Mouse (Mus musculus) heart, adult 11 months (tissue): ENCODE results near the gene Ogg1.
A peak's percentile ranks its signal among the peaks of the same experiment; 100 is the strongest.
"Not testable (repeated sequence)": the region's sequence is repeated elsewhere in the genome, so short reads cannot be mapped to it uniquely, and the experiment has no call there.

ENCODE experiments used
- DNase-seq: peaks from one replicate; pipeline ENCODE4 v3.0.0; 2022

Ogg1 gene

DNA sequence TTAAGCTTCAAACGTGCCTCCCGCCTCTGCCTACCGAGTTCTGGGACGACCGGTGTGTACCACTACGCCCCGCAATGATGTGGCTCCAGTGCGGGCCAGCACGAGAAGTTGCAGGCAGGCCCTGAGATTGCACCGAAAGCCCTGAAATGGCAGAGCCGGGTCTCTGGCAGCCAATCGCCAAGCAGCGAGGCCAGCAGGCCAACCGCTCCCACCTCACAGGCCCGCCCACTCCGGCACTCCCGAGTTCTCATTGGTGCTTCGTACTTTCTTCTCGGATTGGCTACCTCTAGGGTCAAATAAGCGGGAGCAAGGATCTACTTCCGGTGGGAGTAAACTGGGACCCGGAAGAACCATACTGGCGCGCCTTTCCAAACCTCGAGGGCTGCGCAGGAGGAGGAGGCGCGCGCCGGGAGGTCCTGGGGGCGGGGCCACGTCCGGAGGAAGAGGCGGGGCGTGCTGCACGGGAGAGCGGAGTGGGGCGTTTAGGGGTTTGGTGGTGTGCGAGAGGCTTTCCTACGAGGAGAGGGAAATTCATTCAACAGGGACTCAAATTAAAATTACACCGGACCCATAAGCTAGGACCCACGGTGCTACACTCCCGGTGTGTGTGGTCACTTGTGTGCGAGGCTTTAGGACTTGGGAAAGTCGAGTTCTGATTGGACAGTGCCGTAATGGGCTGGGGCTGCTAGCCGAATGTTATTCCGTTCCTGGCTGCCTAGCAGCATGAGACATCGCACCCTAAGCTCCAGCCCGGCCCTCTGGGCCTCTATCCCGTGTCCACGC, at the start of gene Ogg1:
Gene Ogg1, plus strand, starts transcription at position 440 of the 783 bp plus-strand sequence.
- DNase-seq: peak; percentile 100

DNA sequence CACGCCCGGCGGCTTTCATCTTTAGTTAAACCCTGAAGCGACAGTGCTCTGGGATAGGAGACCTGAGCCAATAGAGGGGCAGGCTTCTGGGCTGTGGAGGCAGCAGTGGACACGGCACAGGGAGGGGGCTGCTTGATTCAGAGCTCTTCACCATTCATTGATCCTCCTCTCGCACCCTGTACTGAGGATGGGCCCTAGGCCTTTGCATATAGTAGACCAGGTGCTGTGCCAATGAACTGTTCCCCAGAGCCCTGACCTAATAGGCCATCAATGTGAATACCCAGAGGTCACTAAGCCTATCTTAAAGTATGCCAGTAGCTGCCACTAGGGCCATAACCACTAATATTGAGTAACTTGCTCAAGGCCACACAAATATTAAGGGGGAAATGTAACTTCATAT, 45.1 kb upstream of the Ogg1 start:
- DNase-seq: no peak

DNA sequence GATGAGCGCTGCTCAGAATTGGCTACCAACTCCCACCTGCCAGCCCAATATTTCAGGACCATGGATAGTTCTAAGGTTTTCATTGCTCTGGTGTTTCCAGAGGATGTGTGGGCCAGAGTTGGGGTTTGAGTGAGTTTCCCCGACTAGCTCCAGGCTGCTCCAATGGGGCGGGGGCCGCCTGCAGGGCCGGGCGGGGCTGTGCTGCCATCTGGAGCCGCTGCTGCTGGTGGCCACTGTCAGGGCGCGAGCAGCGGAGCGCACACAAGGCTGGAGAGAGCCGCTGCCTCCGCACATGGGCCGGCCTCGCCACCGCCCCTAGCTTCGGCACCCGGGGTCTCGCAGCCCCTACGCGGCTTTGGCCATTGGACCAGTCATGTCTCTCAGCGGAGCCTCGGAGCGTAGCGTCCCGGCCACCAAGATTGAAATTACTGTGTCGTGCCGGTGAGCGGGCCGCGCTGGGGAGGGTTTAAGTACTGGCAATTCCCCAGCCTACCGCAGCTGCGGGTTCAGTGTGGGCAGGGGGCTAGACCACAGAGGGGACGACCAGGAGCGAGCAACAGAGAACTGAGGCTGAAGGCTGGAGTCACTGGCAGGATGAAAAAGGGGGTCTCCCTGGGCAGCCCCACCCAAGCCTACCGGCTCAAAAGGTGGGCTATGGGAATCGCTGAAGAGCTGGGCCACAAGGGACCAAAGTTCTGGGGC, 44.5 kb upstream of the Ogg1 start, which contains the start of gene Cpne9:
Gene Cpne9, plus strand, starts transcription at position 207 of the 702 bp plus-strand sequence.
- DNase-seq: no peak

DNA sequence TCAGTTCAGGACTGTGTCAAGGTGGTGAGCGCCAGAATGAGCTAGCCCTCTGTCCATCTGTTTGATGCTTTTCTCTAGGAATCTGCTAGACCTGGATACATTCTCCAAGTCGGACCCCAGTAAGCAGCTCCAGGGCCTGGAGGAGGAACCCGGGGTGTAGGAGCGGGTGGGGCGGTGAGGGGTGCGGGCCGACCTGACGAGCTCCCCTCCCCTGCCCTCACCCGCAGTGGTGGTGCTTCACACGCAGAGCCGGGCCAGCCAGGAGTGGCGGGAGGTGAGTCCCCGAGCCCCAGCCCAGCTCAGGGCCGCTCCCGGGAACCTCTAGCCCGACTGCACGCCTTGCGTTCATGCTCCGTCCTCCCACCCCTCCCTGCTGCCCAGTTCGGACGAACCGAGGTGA, 43.8 kb upstream of the Ogg1 start:
- DNase-seq: no peak

DNA sequence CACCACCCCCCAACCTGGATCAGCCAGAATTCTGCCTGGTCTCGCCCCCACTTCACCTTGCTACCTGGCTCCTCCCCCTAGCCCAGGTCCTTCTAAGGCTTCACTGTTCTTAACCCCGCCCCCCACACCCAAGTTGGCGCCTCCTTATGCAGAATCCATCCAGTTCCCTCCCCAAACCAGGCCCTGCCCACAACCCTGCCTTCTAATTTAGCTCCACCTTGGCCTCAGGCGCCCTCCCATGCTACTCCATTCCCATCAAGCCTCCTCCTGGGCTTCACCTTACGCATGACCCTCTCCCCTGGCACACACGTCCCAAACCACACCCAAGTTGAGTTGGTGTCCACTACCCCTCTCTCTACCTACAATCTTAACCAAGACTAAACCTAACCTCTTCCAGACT, 43.3 kb upstream of the Ogg1 start:
- DNase-seq: no peak

DNA sequence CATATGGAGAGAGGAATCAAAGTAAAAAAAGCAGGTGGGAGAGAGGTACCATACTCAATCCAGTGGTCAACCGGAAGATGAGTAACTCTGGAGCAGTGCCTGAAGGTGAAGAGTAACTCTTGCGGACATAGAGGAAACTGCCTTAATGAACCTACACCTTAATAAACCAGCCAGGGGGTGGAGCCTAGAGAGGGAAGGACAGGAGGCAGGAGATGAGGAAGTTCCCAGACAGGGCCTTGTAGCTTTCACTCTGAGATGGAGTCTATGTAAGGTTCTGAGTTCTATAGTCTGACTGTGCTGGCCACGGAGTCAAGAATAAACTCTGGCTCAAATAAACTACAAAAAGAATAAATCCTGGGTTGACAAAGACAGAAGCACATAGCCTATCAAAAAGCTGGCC, 41.8 kb upstream of the Ogg1 start:
- no peak for DNase-seq

DNA sequence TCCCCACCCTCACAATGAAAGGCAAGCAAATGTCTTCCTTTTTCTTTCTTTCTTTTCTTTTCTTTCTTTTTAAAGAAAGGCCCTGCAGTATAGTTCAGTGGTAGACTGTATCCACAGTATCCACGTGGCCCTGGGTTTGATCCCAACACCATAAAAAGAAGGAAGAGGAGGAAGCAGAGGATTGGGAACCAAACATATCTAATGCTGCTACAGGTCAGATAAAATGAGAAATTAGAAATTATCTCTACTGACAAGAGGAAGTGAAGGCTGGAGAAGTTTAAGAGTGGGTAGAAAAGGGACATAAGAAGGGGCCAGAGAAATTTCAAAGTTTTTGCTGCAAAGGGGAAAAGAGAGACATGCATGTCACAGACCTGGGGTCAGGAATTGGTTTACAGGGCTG, 40.5 kb upstream of the Ogg1 start:
- no peak for DNase-seq

DNA sequence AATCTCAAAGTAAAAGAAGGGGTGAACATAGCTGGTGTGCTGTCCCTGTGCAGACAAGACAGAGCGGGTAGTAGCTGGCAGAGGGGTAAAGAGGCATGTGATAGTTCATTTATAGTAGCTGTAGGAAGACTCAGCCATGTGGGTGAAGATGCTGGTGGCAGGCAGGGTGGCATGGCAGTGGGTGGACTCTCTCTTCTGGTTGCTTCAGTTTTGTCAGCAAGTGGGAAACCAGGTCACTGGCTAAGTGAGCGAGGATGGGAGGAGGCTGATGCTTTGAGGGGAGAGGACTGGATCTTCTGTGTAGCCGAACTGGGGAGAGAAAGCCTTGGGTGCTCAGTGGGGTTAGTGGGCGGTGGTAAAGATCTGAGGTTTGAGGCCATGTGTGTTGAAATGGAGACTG, 39.5 kb upstream of the Ogg1 start:
- DNase-seq: no peak

DNA sequence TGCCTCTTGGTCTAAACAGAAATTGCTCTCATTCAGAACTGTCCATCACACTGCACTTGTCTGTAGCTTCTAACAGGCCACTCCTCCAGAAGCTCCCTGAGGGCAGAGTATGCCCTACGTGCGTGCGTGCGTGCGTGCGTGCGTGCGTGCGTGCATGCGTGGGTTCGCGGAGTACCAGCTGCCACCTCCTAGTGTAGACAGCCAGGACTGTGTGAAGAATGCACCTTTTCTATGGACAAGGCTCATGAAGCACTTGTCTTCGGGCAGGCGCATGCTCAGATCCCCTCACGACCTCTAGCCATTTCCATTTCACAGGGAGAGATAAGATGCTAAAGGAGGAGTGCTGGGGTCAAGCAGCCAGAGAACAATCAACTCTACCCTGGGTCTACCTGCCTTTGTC, 37.4 kb upstream of the Ogg1 start:
- DNase-seq: no peak

DNA sequence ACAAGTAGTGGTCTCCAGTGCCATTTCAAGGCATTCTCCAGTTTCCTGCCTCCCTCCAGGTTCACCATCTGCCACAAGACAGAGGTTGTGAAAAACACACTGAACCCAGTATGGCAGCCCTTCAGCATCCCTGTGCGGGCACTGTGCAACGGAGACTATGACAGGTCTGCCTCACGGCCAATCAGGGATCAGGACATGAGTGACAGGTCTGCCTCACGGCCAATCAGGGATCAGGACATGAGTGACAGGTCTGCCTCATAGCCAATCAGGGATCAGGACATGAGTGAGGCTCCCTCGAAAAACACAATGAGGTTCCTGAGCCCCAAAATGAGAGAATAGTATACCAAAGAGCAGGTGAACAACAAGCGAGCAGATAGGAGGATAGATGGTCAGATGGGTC, 36.4 kb upstream of the Ogg1 start:
- no peak for DNase-seq

DNA sequence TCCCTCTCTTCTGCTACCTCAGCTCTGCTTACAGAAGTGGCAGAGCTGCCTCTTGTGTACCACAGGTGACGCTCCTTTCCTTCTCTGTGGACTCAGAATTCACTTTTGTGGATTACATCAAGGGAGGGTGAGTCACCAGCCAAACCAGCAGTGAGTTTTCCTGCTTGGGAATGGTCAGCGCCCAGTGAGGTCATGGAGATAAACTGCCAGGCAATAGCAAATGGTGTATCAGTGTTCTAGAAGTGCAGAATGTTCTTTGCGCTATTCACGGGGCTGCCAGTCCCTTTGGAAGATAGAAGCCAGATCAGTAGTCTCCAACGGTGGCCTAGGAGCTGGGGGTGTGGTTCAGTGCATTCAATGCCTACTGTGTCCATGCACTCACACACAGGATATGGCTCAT, 33.8 kb upstream of the Ogg1 start:
- peak; percentile 91 for DNase-seq

DNA sequence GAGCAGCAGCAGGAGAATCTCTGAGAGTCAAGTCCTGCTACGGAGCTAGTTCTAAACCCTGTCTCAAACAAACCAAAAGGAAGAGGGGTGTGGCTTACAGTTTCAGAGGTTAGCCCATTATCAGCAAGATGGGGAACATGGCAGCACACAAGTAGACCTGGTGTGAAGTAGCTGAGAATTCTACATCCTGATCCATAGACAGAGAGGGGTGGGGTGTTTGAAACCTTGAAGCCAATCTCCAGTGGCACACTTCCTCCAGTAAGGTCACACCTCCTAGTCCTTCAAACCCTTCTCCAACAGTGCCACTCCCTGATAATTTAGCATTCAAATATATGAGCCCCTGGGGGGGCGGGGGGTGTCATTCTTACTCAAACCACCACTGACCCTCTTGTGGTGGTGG, 30.7 kb upstream of the Ogg1 start:
- DNase-seq: no peak

DNA sequence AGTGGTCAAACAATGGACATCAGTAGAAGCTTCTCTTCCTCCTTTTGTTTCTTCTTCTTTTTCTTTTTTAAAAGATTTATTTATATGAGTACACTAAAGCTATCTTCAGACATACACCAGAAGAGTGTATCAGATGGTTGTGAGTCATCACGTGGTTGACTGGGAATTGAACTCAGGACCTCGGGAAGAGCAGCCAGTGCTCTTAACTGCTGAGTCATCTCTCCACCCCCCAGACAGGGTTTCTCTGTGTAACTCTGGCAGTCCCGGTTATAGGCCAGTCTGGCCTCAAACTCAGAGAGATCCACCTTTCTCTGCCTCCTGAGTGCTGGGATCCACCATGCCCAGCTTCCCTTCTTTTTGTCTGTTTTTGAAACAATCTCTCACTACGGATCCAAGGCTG, 30.1 kb upstream of the Ogg1 start:
- no peak for DNase-seq

DNA sequence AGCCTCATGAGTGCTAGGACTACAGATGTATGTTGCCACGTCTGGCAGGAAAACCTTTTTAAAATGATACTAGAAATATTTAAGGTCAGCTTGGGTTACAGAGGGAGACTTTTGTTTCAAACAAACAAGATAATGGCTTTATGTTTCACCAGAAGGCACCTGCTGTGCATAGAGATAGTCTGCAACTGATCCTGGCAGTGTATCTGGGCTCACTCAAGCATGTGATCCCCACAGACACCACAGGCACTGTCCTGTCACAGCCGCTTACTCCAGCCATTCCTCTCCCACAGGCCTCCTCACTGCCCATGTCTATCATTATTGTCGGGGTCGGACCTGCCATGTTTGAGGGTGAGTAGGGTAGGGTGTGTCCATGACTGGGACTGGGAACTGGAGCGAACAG, 25.4 kb upstream of the Ogg1 start:
- no peak for DNase-seq

DNA sequence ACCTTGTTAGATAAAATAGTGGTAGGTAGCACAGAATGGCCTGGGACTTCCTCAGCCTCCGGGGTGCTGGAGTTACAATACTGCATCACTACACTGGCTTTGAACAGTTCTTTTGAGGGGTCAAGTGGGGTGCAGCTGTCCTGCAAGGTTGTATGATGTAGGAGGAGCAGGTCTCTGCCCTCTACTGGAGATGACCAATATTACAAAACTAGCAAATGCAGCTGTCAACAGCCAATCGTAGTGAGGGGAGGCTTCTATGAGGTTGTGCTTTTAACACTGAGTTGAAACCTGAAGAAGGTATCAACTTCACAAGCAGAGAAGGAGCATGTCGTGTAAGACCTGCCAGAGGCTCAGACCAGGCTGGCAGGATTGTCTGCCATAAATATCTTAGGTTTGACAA, 24.5 kb upstream of the Ogg1 start:
- DNase-seq: no peak

DNA sequence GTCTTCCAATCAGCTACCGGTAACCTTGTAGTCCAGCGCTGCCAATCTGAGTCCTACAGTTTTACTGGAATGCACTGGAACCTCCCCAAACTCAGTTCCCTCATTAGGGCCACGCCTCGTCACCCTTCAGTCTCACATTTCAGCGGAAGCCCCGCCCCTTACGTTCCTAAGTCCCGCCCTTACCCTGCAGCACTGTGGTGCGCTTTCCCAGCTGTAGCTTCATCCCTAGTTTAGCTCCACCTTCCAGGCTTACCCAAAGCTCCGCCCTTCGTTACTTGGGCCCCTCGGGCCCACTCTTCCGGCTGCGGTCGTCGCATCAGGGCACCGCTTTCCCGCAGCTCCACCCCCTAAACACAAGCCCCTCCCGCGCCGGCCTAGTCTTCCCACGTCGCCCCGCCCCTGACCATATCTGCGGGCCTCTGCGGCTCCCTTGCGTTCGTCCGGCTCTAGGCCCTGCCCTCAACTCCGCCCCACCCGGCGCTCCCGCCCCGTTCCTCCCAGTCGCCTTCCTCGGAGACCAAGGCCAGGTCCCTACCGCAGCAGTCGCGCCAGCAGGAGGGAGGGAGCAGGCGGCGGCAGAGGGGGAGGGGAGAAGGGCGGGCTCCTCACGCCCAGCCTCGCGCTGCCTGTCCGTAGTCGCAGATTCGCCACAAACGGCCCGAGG, 20.3 kb upstream of the Ogg1 start:
- DNase-seq: peak; percentile 100

DNA sequence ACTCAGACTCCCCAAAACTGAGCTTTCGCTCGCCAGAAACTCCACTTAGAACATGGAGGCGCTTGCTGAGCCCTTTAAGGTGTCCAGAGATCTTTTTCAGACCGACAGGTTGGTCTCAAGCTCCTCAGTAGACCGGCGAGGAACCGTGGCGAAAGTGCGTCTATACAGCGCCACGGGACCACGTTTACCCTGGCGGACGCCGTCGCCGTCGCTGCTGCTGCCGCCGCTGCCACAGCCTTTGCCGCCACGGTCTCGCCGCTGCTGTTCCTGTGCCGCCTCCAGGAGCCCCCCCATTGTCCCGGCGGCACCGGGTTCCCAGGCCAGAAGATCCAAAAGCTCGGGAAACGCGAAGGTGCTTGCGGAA, 19.8 kb upstream of the Ogg1 start, which contains the start of gene Brpf1:
Gene Brpf1, plus strand, starts transcription at position 152 of the 364 bp plus-strand sequence.
- DNase-seq: no peak

DNA sequence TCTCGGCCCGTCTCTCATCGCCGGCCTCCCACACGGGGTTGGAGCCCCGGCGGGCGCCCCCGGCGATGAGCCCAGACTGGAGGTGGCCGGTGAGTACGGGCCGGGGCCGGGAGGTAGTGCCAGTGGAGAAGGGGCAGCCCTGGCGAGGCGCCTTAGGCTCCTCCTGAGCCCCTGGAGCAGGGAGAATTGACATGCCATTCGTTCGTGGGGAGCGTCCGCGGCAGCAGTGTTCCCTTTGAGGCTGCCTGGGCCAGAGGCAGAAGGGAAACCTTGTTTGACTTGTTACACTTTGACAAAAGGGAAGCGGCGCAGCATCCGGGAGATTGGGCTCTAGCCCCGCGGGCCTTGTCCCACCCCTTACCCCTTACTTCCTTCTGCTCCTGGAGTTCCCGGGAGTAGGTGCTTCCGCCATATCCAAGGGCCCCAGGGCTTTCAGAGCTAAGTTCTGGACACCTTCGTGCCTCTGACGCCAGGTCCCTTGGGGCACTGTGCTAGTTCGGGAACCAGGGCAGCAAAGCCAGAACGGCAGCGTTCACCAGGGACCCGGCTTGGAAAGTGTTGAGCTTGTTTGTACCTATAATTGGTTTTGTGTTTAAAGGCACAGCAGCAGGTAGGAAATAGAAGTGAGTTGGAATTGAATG, 19.2 kb upstream of the Ogg1 start:
- peak; percentile 97 for DNase-seq

DNA sequence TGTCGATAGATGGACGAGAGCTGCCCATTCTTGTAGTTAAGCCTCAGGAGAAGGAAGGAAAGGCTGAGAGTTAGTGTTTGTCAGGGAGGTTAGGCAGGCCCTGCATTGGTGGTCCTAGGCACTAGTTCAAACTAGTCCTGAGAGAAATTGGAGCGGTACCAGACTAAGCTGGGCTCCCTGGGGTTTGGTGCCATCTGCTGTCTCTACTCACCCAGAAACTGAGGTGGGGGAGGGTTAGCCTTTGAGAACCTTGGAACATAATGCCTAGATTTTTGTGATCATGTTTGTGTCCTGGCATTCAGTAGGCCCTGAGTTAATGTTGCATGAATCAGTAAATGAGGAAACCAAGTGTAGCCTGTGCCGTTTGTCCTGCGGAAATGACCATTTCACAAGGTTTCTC, 18.6 kb upstream of the Ogg1 start:
- peak; percentile 94 for DNase-seq

DNA sequence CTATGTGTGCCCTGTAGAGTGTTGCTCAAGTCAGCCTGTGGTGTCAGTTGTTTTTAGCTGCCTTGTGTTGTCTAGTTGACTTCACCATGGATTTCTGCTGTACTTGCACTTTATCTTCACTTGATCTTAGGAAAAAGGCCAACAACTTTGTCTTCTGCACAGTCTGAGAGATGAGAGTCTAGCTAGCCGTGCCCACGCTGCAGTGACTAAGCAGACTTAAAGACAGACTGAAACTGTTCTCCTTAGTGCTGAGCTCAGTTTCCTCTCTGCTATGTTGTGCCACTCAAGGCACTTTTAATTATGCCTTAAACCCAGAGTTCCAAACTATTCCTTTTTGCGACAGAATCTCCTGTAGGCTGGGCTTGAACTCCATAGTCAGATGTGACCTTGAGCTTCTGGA, 10.8 kb upstream of the Ogg1 start:
- DNase-seq: no peak

DNA sequence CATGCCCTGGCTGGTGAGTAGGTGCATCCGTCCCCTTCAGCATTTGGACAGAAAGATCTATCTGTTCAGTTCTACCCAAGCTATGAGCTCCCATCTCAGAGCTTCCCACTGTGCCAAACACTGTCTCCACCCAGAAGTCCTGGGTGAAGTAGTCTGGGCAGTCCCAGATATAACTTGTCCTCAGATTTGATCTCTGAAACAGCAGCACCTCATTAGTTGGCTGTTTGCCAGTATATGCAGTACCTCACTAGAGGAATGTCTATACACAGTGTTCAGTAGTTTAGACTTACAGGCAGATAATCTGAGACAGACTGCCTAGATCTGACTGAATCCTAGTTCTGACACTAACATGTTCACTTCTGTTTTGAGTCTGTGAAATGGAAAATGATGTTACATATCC, 2.6 kb downstream of the Ogg1 start:
- DNase-seq: no peak

DNA sequence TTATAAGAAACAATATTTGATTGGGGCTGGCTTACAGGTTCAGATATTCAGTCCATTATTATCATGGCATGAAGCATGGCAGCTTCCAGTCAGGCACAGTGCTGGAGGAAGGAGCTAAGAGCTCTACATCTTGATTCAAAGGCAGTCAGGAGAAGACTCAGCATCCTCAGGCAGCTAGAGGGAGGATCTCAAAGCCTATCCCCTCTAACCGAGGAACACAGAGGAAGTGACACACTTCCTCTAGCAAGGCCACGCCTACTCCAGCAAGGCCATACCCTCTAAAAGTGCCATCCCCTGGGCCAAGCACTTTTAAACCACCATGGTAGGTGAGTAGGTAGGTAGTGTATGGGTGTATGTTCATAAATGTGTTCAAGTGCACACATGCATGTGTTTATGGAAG, 3.8 kb downstream of the Ogg1 start:
- peak; percentile 96 for DNase-seq

DNA sequence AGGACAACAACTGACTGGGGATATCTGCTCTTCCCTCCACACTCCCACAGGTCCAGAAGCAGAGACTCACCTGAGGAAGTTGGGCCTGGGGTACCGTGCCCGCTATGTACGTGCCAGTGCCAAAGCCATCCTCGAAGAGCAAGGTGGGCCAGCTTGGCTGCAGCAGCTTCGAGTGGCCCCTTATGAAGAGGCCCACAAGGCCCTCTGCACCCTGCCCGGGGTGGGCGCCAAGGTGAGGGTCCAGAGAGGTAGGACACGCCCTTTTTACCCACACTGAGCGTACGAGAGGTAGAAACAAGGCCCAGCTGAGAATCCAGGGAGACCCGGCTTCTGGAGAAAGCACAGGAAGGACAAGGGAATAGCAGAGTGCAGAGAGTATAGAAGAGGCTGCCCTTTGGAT, 4.9 kb downstream of the Ogg1 start:
- peak; percentile 92 for DNase-seq

DNA sequence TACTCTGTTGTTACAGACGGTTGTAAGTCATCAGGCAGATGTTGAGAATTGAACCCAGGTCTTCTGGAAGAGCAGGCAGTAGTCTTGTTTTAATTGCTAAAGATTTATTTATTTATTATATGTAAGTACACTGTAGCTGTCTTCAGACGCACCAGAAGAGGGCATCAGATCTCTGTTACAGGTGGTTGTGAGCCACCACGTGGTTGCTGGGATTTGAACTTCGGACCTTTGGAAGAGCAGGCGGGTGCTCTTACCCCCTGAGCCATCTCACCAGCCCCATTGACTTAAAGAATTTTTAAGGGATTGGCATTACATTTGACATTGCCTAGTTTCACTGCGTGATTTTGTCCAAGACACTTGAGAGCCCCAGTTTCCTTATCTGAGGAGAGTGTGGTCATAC, 6.0 kb downstream of the Ogg1 start:
- DNase-seq: not testable (repeated sequence)
